Mouse (Mus musculus) heart, adult 2 months (tissue): ENCODE measurements around the gene Stk40. TPM values are rescaled to one million over a fixed set of nuclear protein-coding genes. Genes with fewer than 3 reads are reported as not detected.
A peak's percentile ranks its signal among the peaks of the same experiment; 100 is the strongest.

ENCODE experiments used
- DNase-seq, 2 experiments: peaks; one replicate each; pipeline ENCODE4 v3.0.0; 2021
- H3K27ac ChIP-seq: fragments of 200-600 bp; 2 replicates; pipeline ENCODE4 v1.8.1; 2022
- H3K27me3 ChIP-seq: fragments of 200-500 bp; 2 replicates; pipeline ENCODE4 v1.6.1; 2012; ENCODE audit warnings: mild to moderate bottlenecking, low read length, inconsistent platforms, mixed read lengths; ENCODE audit not compliant: control insufficient read depth, insufficient read depth
- H3K36me3 ChIP-seq: fragments of 200-500 bp; 2 replicates; pipeline ENCODE4 v1.6.1; 2012; ENCODE audit warnings: low read length, inconsistent platforms; ENCODE audit not compliant: control insufficient read depth, insufficient read depth
- H3K4me1 ChIP-seq: fragments of 200-500 bp; 2 replicates; pipeline ENCODE4 v1.6.1; 2011; ENCODE audit warnings: low read length; ENCODE audit not compliant: control insufficient read depth, insufficient read depth
- H3K4me3 ChIP-seq: fragments of 200-600 bp; 2 replicates; pipeline ENCODE4 v1.8.1; 2022
- H3K79me2 ChIP-seq: fragments of 200-500 bp; replicated peaks from 2 replicates; pipeline ENCODE4 v1.6.1; 2012; ENCODE audit warnings: mild to moderate bottlenecking, inconsistent platforms, low read length, moderate library complexity, mixed read lengths; ENCODE audit not compliant: control insufficient read depth, insufficient read depth
- H3K9ac ChIP-seq: fragments of 200-500 bp; 2 replicates; pipeline ENCODE4 v1.6.1; 2012; ENCODE audit warnings: low read depth, mild to moderate bottlenecking, control low read depth, inconsistent platforms, low read length, mixed read lengths
- CTCF ChIP-seq: fragments of 200-600 bp; IDR thresholded peaks from 2 replicates; pipeline ENCODE4 v1.8.1; 2022; ENCODE audit warnings: antibody characterized with exemption, mild to moderate bottlenecking, moderate library complexity
- EP300 ChIP-seq: fragments of 200-500 bp; IDR thresholded peaks from 2 replicates; pipeline ENCODE4 v1.6.1; 2011; ENCODE audit warnings: low read depth, low read length, control low read depth; ENCODE audit not compliant: insufficient read depth
- POLR2A ChIP-seq: fragments of 200-500 bp; IDR thresholded peaks from 2 replicates; pipeline ENCODE4 v1.6.1; 2011; ENCODE audit warnings: mild to moderate bottlenecking, low read depth, low read length, control low read depth; ENCODE audit not compliant: insufficient read depth
- WGBS: fragments of 180-500 bp; shearing (Covaris S2); methylation state at CpG from one replicate; pipeline ENCODE4 v1.1.7; 2018; 5-methylcytosine and 5-hydroxymethylcytosine counted together
- intact Hi-C: fragments of 180-260 bp; cut with DNase I; formaldehyde crosslinking; loops from one replicate; pipeline ENCODE4 v1.15.1; 2025
- polyA plus RNA-seq: library from polyadenylated mRNA; depleted of rRNA; stranded (reverse); fragments of >200 nt; gene quantifications from 2 replicates; pipeline ENCODE4 v1.2.3, GENCODE M21; 2012
- total RNA-seq, 2 experiments: library from RNA; stranded (reverse); gene quantifications; 2 replicates each; pipeline ENCODE4 v1.2.3; 2021

Gene Stk40
- total and polyA plus RNA-seq, 3 experiments: 36.7 to 53.8 (median 41.6) TPM

DNA sequence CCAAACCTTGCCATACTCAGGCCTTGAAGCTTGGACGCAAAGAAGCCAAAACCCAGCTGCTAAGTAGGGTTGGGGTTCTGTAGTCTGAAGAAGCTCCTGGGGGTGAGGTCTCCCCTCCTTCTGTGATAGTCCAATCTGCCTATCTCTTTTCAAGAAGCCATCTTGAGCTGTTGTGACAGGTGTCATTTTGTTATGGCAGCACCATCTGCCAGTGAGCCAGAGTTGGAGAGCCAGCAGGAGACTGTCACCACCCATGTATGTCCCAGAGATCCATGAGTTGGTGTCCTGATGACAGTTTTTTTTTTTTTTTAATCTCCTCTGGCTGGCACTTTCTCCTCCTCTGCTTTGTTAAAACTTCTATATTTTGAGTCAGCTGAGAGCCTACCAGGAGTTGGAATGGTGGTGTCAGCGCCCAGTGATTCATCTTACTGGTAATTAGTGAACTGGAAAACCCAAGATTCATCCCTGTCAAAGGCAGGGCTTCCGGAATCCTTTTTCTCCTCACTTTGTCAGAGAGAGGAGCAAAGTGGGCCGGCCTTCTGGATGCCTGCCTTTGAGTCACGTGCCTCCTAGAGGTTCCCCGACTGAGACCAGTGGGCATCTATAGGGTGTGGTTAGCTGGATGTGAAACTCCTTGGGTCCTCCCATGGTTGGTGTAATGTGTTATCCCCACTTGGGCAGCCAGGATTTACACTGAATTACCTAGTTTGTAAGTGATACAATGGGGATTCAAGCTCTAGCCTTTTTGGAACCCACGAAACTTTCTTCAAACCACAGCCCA is 1.5 kb upstream of the Stk40 start:
- peak; percentile 41 to 47 for DNase-seq
- intact Hi-C loops: loop anchor here (5.0 kb wide), 1 partner anchor 160 kb away; the partner anchor contains the start of gene Trappc3
- H3K79me2 ChIP-seq: peaks cover 3% of the 10 kb centered on the region; the same call in 1 of the 2 replicates
- 51% methylated on average over 7 of the region's 7 CpGs for WGBS
- TF ChIP-seq CTCF: no peak
- TF ChIP-seq EP300: no peak
- TF ChIP-seq POLR2A: no peak
- H3K27me3 ChIP-seq: no peaks in the 10 kb centered on the region
- no peak overlapping the region for H3K9ac ChIP-seq
- no peak overlapping the region for H3K4me3 ChIP-seq
- peak overlapping the region; percentile 94 for H3K27ac ChIP-seq
- 0 out of 2 replicates have a peak, but pooled peaks cover 3% of the 10 kb centered on the region for H3K36me3 ChIP-seq
- H3K4me1 ChIP-seq: peaks cover 12% of the 10 kb centered on the region

DNA sequence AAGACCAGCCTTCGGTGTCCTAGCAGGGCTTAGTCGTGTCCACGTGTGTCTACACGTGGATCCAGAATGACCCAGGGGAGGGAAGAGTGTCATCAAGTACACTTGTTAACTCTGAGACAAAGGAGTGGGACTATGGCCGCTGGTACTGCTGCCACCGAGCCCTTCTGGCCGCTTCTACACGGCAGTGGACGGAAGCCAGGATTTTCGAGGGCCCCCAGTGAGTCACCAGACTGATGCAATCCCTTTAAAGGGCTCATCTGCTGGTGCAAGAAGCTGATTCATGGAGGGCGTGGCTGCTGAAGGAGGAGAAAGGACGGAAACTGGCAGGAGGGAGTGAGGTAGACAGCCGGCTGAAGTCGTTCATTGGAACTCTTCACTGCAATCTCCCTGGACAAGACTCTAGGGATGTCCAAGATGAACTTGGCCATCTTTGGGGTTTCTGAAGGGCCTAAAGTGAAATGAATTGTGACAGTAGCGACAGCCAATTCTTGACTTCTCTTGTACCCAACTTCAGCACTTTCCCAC is 638 bp upstream of the Stk40 start:
- DNase-seq: peak; percentile 88 to 92
- intact Hi-C loops: loop anchor here (5.0 kb wide), 1 partner anchor 159 kb away; the partner anchor contains the start of gene Trappc3
- Histone ChIP-seq H3K4me3 (peak overlapping the region; percentile 64), H3K27me3 (no peaks in the 10 kb centered on the region), H3K79me2 (peaks cover 2% of the 10 kb centered on the region; the same call in 1 of the 2 replicates), H3K36me3 (0 out of 2 replicates have a peak, but pooled peaks cover 3% of the 10 kb centered on the region), H3K4me1 (peaks cover 14% of the 10 kb centered on the region), H3K9ac (peak overlapping the region; percentile 52), H3K27ac (peak overlapping the region; percentile 94)
- peak; percentile 49 for TF ChIP-seq POLR2A
- peak; percentile 63 for TF ChIP-seq EP300
- TF ChIP-seq CTCF: no peak
- WGBS: 0% methylated on average over 15 of the region's 15 CpGs

DNA sequence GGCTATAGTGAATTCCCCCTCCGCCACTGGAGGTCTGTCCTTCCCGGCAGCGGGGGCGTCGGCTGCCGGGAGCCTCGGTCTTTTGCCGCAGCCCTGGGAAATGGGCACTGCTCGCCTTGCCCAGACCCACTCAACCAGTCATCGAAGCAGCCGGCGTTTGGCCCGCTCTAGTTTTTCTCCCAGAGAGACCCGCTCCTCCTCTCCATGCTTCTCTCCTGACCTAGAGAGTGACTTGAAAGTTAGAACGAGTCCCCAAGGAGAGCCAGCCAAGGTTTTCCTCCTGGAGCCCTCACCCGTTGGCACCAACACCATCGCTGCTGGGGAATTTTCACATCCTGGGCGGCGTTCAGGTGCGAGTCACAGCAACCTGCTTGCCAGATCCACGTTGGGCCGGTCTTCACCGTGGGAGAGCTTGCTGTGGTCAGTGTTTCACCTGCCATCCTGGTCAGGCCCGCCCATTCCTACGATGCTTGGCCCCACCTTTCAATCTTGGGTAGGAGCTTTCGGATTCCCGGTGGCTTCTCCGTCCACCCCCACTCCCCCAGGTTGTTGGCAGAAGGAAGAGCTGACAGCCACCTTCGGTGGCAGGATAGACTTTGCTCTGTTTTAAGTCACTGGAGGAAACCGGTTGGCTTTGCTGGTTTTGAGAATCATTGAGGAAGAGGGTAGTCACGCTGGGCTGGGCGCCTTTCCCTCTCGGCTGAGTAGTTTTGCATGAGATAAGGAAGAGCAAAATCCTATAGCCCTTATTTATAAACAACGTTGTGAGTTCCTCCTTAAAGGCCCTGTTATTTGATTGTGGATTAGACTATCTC is 711 bp downstream of the Stk40 start:
- H3K4me3 ChIP-seq: peak overlapping the region; percentile 96
- H3K27me3 ChIP-seq: no peaks in the 10 kb centered on the region
- WGBS: 1% methylated on average over 34 of the region's 34 CpGs
- intact Hi-C loops: loop anchor here (5.0 kb wide), 1 partner anchor 158 kb away; the partner anchor contains the start of gene Trappc3
- TF ChIP-seq CTCF: no peak
- DNase-seq: peak; percentile 47 to 53
- H3K27ac ChIP-seq: peak overlapping the region; percentile 97
- H3K79me2 ChIP-seq: peaks cover 2% of the 10 kb centered on the region; the same call in 1 of the 2 replicates
- H3K4me1 ChIP-seq: peaks cover 26% of the 10 kb centered on the region
- peaks cover 6% of the 10 kb centered on the region; the same call in 1 of the 2 replicates for H3K36me3 ChIP-seq
- H3K9ac ChIP-seq: peak overlapping the region; percentile 76

DNA sequence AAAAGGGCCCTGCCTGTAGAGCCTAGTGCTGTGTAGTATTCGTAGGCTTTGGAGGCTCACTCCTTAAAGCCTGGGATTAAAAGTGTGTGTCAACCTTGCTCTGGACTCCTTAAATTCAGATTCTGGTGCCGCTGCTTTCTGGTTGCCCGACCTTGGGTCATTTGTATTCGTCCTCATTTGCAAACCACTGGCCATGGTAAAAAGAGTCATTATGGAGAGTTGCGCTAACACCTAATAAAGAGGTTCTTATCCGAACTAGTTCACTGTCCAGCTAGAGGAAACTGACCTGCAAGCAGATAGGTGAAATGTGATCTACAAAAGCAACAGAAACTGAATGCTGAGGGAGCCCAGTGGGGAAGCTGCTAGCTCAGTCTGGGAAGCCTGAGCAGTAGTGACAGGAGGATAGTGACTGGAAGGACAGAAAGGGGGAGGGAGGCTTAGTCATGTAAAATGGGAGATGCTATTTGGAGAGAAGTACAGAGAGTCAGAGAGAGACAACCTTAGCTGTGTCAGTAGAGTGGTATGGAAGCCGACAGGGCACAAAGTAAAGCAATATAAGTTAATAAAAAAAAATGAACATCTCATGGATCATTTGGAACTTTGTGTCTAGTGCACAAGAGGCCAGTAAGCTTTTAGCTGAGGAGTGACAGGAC is 1.5 kb downstream of the Stk40 start:
- 65% methylated on average over 7 of the region's 7 CpGs for WGBS
- Histone ChIP-seq H3K4me3 (peak overlapping the region; percentile 96; the same call in 1 of the 2 replicates), H3K36me3 (peaks cover 10% of the 10 kb centered on the region; the same call in 1 of the 2 replicates), H3K79me2 (peaks cover 2% of the 10 kb centered on the region; the same call in 1 of the 2 replicates), H3K9ac (no peak overlapping the region), H3K27ac (no peak overlapping the region; the same call in 1 of the 2 replicates), H3K27me3 (no peaks in the 10 kb centered on the region), H3K4me1 (peaks cover 34% of the 10 kb centered on the region)
- intact Hi-C loops: no loop called here
- TF ChIP-seq CTCF (no peak), EP300 (no peak), POLR2A (no peak)
- DNase-seq: no peak

DNA sequence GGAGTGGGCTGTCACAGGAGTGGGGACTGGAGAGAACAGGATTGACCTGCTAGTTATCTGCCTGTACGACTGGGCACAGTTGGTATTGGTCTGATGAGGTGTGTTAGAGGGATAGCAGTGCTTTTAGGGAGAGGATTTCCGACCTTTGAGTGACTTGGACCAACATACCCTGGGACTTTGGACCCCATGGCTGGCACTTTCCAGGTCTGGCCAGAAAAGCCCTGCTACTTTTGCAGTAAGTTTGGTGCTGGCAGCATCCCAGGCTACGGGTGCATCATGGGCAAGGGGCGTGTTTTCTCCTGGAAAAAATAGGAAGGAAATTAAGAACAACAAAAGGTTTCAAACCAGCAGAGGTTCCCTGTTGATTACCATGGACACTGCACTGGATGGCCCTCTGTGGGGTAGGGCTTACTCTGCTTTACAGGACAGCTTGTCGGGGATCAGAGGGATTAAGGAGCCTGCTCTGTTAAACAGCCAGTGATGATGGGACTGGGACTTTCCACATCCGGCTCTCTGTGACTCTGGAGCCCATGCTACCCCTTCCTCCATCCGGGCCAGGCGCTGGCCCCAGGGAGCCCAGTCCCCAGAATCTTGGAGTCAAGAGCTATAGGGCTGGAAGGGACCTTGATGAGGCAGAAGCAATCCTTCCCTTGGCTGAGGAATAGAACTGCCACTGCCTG is 4.4 kb downstream of the Stk40 start:
- H3K27me3 ChIP-seq: no peaks in the 10 kb centered on the region
- no peak overlapping the region for H3K4me3 ChIP-seq
- intact Hi-C loops: no loop called here
- DNase-seq: peak in 1 of 2 experiments; percentile 36
- H3K9ac ChIP-seq: 0 out of 2 replicates have a peak overlapping the region, but pooled peaks have one; percentile 12
- WGBS: 29% methylated on average over 8 of the region's 8 CpGs
- TF ChIP-seq CTCF (no peak), EP300 (no peak), POLR2A (0 out of 2 replicates have a peak, but pooled peaks have one; percentile 43)
- H3K27ac ChIP-seq: peak overlapping the region; percentile 97
- peaks cover 42% of the 10 kb centered on the region for H3K4me1 ChIP-seq
- peaks cover 8% of the 10 kb centered on the region; the same call in 1 of the 2 replicates for H3K36me3 ChIP-seq
- peaks cover 2% of the 10 kb centered on the region for H3K79me2 ChIP-seq
